Comparison of ENCODE assay signal across 8 mouse cellular contexts in the genomic region with DNA sequence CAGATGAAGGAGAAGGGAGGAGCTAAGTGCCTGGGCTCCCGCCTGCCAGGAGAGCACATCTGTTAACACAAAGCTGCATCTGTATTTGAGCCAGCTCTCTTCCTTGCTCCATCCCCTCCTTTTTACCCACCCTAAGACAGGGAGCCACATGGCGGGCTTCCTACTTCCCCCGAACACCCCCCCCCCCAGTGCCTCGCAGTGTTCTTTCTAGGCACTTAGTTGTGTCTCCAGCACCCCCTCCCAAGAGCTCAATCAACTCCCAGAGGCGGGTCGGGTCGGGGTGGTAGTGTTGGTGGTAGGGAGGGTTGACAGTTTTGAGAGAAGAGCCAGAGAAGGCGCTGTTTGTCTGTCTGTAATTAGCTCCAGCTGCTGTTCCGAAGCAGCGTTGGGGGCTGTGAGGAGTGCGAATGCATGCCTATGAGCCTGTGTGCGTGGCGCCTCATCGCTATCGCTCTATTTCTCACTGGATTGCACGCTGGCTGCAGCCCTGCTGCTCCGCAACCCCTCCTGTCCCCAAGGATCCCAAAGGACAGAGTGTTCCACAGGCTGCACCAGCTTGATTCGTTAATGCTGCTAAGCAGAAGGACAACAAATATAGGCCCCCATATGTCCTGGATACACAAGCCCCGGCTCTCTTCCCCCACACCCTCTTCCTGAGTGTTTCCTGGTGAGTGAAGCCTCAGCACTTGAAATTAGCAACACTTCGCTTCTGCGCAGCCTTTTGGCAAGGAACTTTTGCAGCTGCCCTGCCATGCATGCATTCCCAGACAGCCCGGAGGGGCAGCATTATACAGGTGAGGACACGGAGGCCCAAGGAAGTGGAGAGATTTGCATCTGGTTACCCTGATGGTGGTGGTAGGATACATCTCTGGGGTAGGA. TPM values are rescaled to one million over a fixed set of nuclear protein-coding genes. Genes with fewer than 3 reads are reported as not detected.
DNase-seq lines count a peak whose midpoint lies in the region; ATAC-seq lines count a peak whose summit lies in the region.

No protein-coding gene starts in this region.

- H3K36me3 ChIP-seq in intestine, embryonic 14.5 days (ENCODE audit: control insufficient read depth, insufficient read depth, low read length) = no peaks in the 10 kb centered on the region
- no peaks in the 10 kb centered on the region for H3K36me3 ChIP-seq in neural tube, embryonic 13.5 days

- peak overlapping the region; percentile 46 for H3K4me2 ChIP-seq in intestine, embryonic 14.5 days (ENCODE audit: low read length)
- H3K4me2 ChIP-seq in neural tube, embryonic 13.5 days = peak overlapping the region; percentile 56

- DNase-seq in adrenal gland, postnatal 14 days = peak; percentile 47
- DNase-seq in adrenal gland, adult 2 months = no peak
- peak; percentile 21 for DNase-seq in right cerebral cortex, adult 18-20 months
- DNase-seq in right cerebral cortex, adult 2 months (ENCODE audit: low spot score in 2 of 2) = no peak
- peak; percentile 57 for DNase-seq in intestine, embryonic 14.5 days (ENCODE audit: low spot score)
- DNase-seq in frontal cortex, postnatal 14 days (ENCODE audit: low spot score in 2 of 2) = no peak

- WGBS in intestine, embryonic 14.5 days = 19% methylated on average over 23 of the region's 23 CpGs
- WGBS in neural tube, embryonic 13.5 days = 28% methylated on average over 23 of the region's 23 CpGs

- no peaks in the 10 kb centered on the region for H3K9me3 ChIP-seq in intestine, embryonic 14.5 days (ENCODE audit: control insufficient read depth, low read length)
- H3K9me3 ChIP-seq in neural tube, embryonic 13.5 days = no peaks in the 10 kb centered on the region

- H3K4me3 ChIP-seq in intestine, embryonic 14.5 days (ENCODE audit: low read depth, low read length) = peak overlapping the region; percentile 21
- peak overlapping the region; percentile 29 for H3K4me3 ChIP-seq in neural tube, embryonic 13.5 days

- H3K4me1 ChIP-seq in intestine, embryonic 14.5 days (replicated peaks; ENCODE audit: control insufficient read depth, insufficient read depth, low read length) = no peaks in the 10 kb centered on the region
- 0 out of 2 replicates have a peak, but pooled peaks cover 10% of the 10 kb centered on the region for H3K4me1 ChIP-seq in neural tube, embryonic 13.5 days (replicated peaks)

- H3K27ac ChIP-seq in intestine, embryonic 14.5 days (ENCODE audit: low read depth) = peak overlapping the region; percentile 55; the same call in 1 of the 2 replicates
- no peak overlapping the region for H3K27ac ChIP-seq in neural tube, embryonic 13.5 days (replicated peaks)

- peak; percentile 58; the same call in 1 of the 2 replicates for ATAC-seq in intestine, embryonic 14.5 days (replicated peaks; ENCODE audit: low FRiP score, low TSS enrichment, low read depth)
- peak; percentile 80 for ATAC-seq in neural tube, embryonic 13.5 days (ENCODE audit: low read depth)
- ATAC-seq in CD4-positive, CD25-positive, alpha-beta regulatory T cell, adult 4 months = no peak

- peaks cover 22% of the 10 kb centered on the region; the same call in 1 of the 2 replicates for H3K27me3 ChIP-seq in intestine, embryonic 14.5 days (replicated peaks; ENCODE audit: control insufficient read depth, insufficient read depth, low read length)
- peaks cover 59% of the 10 kb centered on the region for H3K27me3 ChIP-seq in neural tube, embryonic 13.5 days

- H3K9ac ChIP-seq in intestine, embryonic 14.5 days (ENCODE audit: low read length) = no peak overlapping the region
- H3K9ac ChIP-seq in neural tube, embryonic 13.5 days = peak overlapping the region; percentile 60

RNA-seq across cellular contexts. Expression of gene Rtl9, which starts 18.7 kb away (rescaled TPM):
- total RNA-seq in adrenal gland, postnatal 14 days (2021) = 0.15 and 0.30 TPM in 2 replicates
- under 1 TPM; 0.10 to 0.12 TPM for total RNA-seq in adrenal gland, adult 2 months (2021)
- polyA plus RNA-seq in adrenal gland, adult 2 months (2012; rRNA removed) = 0.06 and 0.16 TPM in 2 replicates
- 0.39 and 0.55 TPM in 2 replicates for polyA plus RNA-seq in intestine, embryonic 14.5 days (2014; fragmentation: Nextera tagmentation; extraction: Ambion mirVana)
- polyA plus RNA-seq in neural tube, embryonic 13.5 days (2015; fragmentation: Nextera tagmentation; extraction: Ambion mirVana) = 0.20 and 0.25 TPM in 2 replicates
- polyA plus RNA-seq in CD4-positive, CD25-positive, alpha-beta regulatory T cell, adult 4 months (2017; shearing (Covaris generic)) = not detected

Comparison
In these comparisons a context has a peak if more than half of its experiments do, and no peak if none do; other contexts are left out.
1. DNase-seq: peak in adrenal gland, postnatal 14 days (single experiment), right cerebral cortex, adult 18-20 months (single experiment) and intestine, embryonic 14.5 days (single experiment); none in adrenal gland, adult 2 months (single experiment), right cerebral cortex, adult 2 months (0 of 2) and frontal cortex, postnatal 14 days (0 of 2).